Mouse (Mus musculus) CH12.LX (cell line): Measurements from ENCODE around the gene Armh2. TPM values are rescaled to one million over a fixed set of nuclear protein-coding genes. Genes with fewer than 3 reads are reported as not detected.

Source experiments
- DNase-seq: peaks from one replicate; pipeline ENCODE4 v3.0.0-alpha.2; 2013; ENCODE audit errors: extremely low read depth
- H3K27ac ChIP-seq: 2 replicates; pipeline ENCODE4 v1.5.1; 2012; ENCODE audit warnings: low read depth, mild to moderate bottlenecking, control low read depth, moderate library complexity; ENCODE audit not compliant: insufficient read depth
- H3K27me3 ChIP-seq: replicated peaks from 2 replicates; pipeline ENCODE3; 2012; ENCODE audit warnings: inconsistent platforms
- H3K36me3 ChIP-seq, 2 experiments: replicated peaks in 1 of 2; 2 replicates each; pipeline versions ENCODE3 to v1.6.1; 2012; ENCODE audit warnings: inconsistent platforms in 1 of 2, low read length in 1 of 2, mild to moderate bottlenecking in 1 of 2, mixed read lengths in 1 of 2, moderate library complexity in 1 of 2; ENCODE audit not compliant: control insufficient read depth in 1 of 2, insufficient read depth in 1 of 2
- H3K4me1 ChIP-seq, 2 experiments: 2 replicates each; pipeline ENCODE4 v1.6.1; 2012; ENCODE audit warnings: inconsistent platforms in 1 of 2, moderate library complexity in 1 of 2; ENCODE audit not compliant: insufficient read depth in 2 of 2, control insufficient read depth in 1 of 2
- H3K4me2 ChIP-seq: 2 replicates; pipeline ENCODE4 v1.6.1; 2012; ENCODE audit warnings: low read depth, mild to moderate bottlenecking, control low read depth; ENCODE audit not compliant: poor library complexity, insufficient read depth, severe bottlenecking
- H3K4me3 ChIP-seq, 3 experiments: fragments of 150-350 bp in 1 of 3; sonication (generic) in 1 of 3; replicated peaks in 1 of 3; 2 replicates each; pipeline versions ENCODE3 to v1.5.1; 2011 to 2012; ENCODE audit warnings: low read depth in 2 of 3, low read length in 2 of 3, mild to moderate bottlenecking in 2 of 3, moderate library complexity in 2 of 3, control low read depth in 1 of 3, improper control_type of control experiment in 1 of 3, inconsistent platforms in 1 of 3, mixed read lengths in 1 of 3; ENCODE audit not compliant: poor library complexity in 1 of 3
- H3K79me2 ChIP-seq: replicated peaks from 2 replicates; pipeline ENCODE4 v1.6.1; 2012; ENCODE audit warnings: mild to moderate bottlenecking, moderate library complexity; ENCODE audit not compliant: control insufficient read depth, poor library complexity, insufficient read depth, severe bottlenecking; ENCODE audit errors: extremely low read depth
- H3K9ac ChIP-seq: 2 replicates; pipeline ENCODE4 v1.6.1; 2012; ENCODE audit warnings: low read depth, mild to moderate bottlenecking, control low read depth, moderate library complexity; ENCODE audit not compliant: insufficient read depth
- H3K9me3 ChIP-seq: replicated peaks from 2 replicates; pipeline ENCODE3; 2012; ENCODE audit warnings: low read length, inconsistent platforms, mixed read lengths
- CHD1 ChIP-seq: IDR thresholded peaks from 2 replicates; pipeline ENCODE4 v1.6.1; 2012; ENCODE audit warnings: low read depth, low read length, improper control_type of control experiment, inconsistent platforms
- CTCF ChIP-seq, 2 experiments: IDR thresholded peaks in 1 of 2; conservative IDR thresholded peaks in 1 of 2; 2 replicates each; pipeline ENCODE4 v1.5.1; 2011 to 2012; ENCODE audit warnings: low read depth in 2 of 2, low read length in 2 of 2, improper control_type of control experiment in 1 of 2, inconsistent platforms in 1 of 2, mild to moderate bottlenecking in 1 of 2, moderate library complexity in 1 of 2
- E2F4 ChIP-seq: IDR thresholded peaks from 2 replicates; pipeline ENCODE4 v1.6.1; 2011; ENCODE audit warnings: low read depth, low read length, improper control_type of control experiment; ENCODE audit not compliant: insufficient replicate concordance
- ELF1 ChIP-seq: IDR thresholded peaks from 2 replicates; pipeline ENCODE4 v1.6.1; 2014; ENCODE audit warnings: low read depth, mild to moderate bottlenecking, inconsistent platforms, low read length, improper control_type of control experiment
- EP300 ChIP-seq: IDR thresholded peaks from 2 replicates; pipeline ENCODE4 v1.6.1; 2011; ENCODE audit warnings: low read length, improper control_type of control experiment
- GABPA ChIP-seq: IDR thresholded peaks from 2 replicates; pipeline ENCODE4 v1.6.1; 2012; ENCODE audit warnings: low read depth, low read length, improper control_type of control experiment, inconsistent platforms; ENCODE audit not compliant: insufficient replicate concordance
- IRF4 ChIP-seq: IDR thresholded peaks from 2 replicates; pipeline ENCODE4 v1.6.1; 2014; ENCODE audit warnings: low read depth, mild to moderate bottlenecking, inconsistent platforms, low read length, improper control_type of control experiment
- JUN ChIP-seq: IDR thresholded peaks from 2 replicates; pipeline ENCODE4 v1.6.1; 2011; ENCODE audit warnings: low read depth, mild to moderate bottlenecking, low read length, improper control_type of control experiment, moderate library complexity; ENCODE audit not compliant: insufficient read depth
- JUND ChIP-seq: conservative IDR thresholded peaks from 2 replicates; pipeline ENCODE4 v1.6.1; 2011; ENCODE audit warnings: low read depth, low read length, improper control_type of control experiment
- MEF2A ChIP-seq: IDR thresholded peaks from 2 replicates; pipeline ENCODE4 v1.6.1; 2014; ENCODE audit warnings: low read depth, mild to moderate bottlenecking, inconsistent platforms, low read length, improper control_type of control experiment, borderline replicate concordance
- MXI1 ChIP-seq: IDR thresholded peaks from 2 replicates; pipeline ENCODE4 v1.6.1; 2011; ENCODE audit warnings: mild to moderate bottlenecking, low read depth, low read length, improper control_type of control experiment
- NELFE ChIP-seq: IDR thresholded peaks from 2 replicates; pipeline ENCODE4 v1.6.1; 2011; ENCODE audit warnings: low read depth, low read length, improper control_type of control experiment
- PAX5 ChIP-seq: IDR thresholded peaks from 2 replicates; pipeline ENCODE4 v1.6.1; 2012; ENCODE audit warnings: low read length, inconsistent platforms, mixed read lengths
- POLR2A ChIP-seq: IDR thresholded peaks from 2 replicates; pipeline ENCODE4 v1.6.1; 2011; ENCODE audit warnings: low read depth, mild to moderate bottlenecking, improper control_type of control experiment, low read length
- RAD21 ChIP-seq: IDR thresholded peaks from 2 replicates; pipeline ENCODE4 v1.6.1; 2011; ENCODE audit warnings: low read depth, mild to moderate bottlenecking, low read length, improper control_type of control experiment, moderate library complexity
- SMC3 ChIP-seq: IDR thresholded peaks from 2 replicates; pipeline ENCODE4 v1.6.1; 2011; ENCODE audit warnings: low read depth, low read length, improper control_type of control experiment
- USF1 ChIP-seq: IDR thresholded peaks from 2 replicates; pipeline ENCODE4 v1.6.1; 2014; ENCODE audit warnings: low read depth, mild to moderate bottlenecking, inconsistent platforms, low read length, improper control_type of control experiment
- USF2 ChIP-seq: conservative IDR thresholded peaks from 2 replicates; pipeline ENCODE4 v1.6.1; 2011; ENCODE audit warnings: low read depth, low read length, improper control_type of control experiment
- ZC3H11A ChIP-seq: IDR thresholded peaks from 2 replicates; pipeline ENCODE4 v1.6.1; 2012; ENCODE audit warnings: low read depth, mild to moderate bottlenecking, inconsistent platforms, low read length, improper control_type of control experiment
- ZKSCAN1 ChIP-seq: IDR thresholded peaks from 2 replicates; pipeline ENCODE4 v1.6.1; 2012; ENCODE audit warnings: low read depth, inconsistent platforms, low read length, improper control_type of control experiment, borderline replicate concordance
- ZNF384 ChIP-seq: IDR thresholded peaks from 2 replicates; pipeline ENCODE4 v1.6.1; 2012; ENCODE audit warnings: low read depth, low read length, improper control_type of control experiment, inconsistent platforms
- dilution Hi-C: fragments of 300-500 bp; cut with MboI; formaldehyde crosslinking; loops from 2 replicates; pipeline ENCODE4 v1.14.3; 2020; ENCODE audit warnings: low sequenced_read_pairs; ENCODE audit not compliant: extremely low pct_unique_long_range_greater_than_20kb, extremely low pct_ligation_motif_present
- in situ Hi-C: fragments of 300-500 bp; cut with MboI; formaldehyde crosslinking; loops from 3 replicates; pipeline ENCODE4 v1.14.3; 2019; ENCODE audit warnings: low sequenced_read_pairs, low pct_ligation_motif_present, low pct_unique_long_range_greater_than_20kb, mixed read lengths
- polyA plus RNA-seq: library from polyadenylated mRNA; unstranded; fragments of >175 nt; gene quantifications from 2 replicates; pipeline ENCODE4 v1.2.1, GENCODE M21; 2012; ENCODE audit warnings: low read depth; ENCODE audit not compliant: insufficient read length
- total RNA-seq, 2 experiments: library from RNA; depleted of rRNA; stranded (reverse); fragments of 300-350 nt in 1 of 2; fragments of >200 nt in 1 of 2; gene quantifications; 2 replicates each; pipeline ENCODE4 v1.2.3; 2012 to 2014

Gene Armh2
- total and polyA plus RNA-seq, 3 experiments: not detected

GRCm38 (mm10) chr13:24751396-24751795 is 10.4 kb downstream of the Armh2 start:
- Histone ChIP-seq H3K36me3 (peaks cover 54 to 88% of the 10 kb centered on the region in 2 experiments), H3K79me2 (peaks cover 2% of the 10 kb centered on the region; the same call in 1 of the 2 replicates), H3K9me3 (no peaks in the 10 kb centered on the region), H3K4me3 (no peak overlapping the region), H3K27ac (no peak overlapping the region), H3K4me1 (no peaks in the 10 kb centered on the region), H3K27me3 (no peaks in the 10 kb centered on the region), H3K9ac (no peak overlapping the region), H3K4me2 (no peak overlapping the region)
- in situ Hi-C loops: no loop called here
- no peak for DNase-seq
- TF ChIP-seq POLR2A: no peak
- TF ChIP-seq JUN: no peak
- TF ChIP-seq ELF1: no peak
- TF ChIP-seq MEF2A: no peak
- TF ChIP-seq ZNF384: no peak
- no peak for TF ChIP-seq EP300
- no peak for TF ChIP-seq NELFE
- dilution Hi-C loops: no loop called here

GRCm38 (mm10) chr13:24756756-24757155 is 15.7 kb downstream of the Armh2 start:
- peaks cover 38% of the 10 kb centered on the region for H3K79me2 ChIP-seq
- H3K4me3 ChIP-seq: no peak overlapping the region
- DNase-seq: no peak
- in situ Hi-C loops: no loop called here
- H3K27me3 ChIP-seq: no peaks in the 10 kb centered on the region
- no peak overlapping the region for H3K9ac ChIP-seq
- no peak overlapping the region for H3K4me2 ChIP-seq
- peaks cover 4 to 20% of the 10 kb centered on the region in 2 experiments for H3K4me1 ChIP-seq
- no peaks in the 10 kb centered on the region for H3K9me3 ChIP-seq
- peaks cover 44 to 76% of the 10 kb centered on the region in 2 experiments for H3K36me3 ChIP-seq
- dilution Hi-C loops: no loop called here
- TF ChIP-seq SMC3: no peak
- TF ChIP-seq GABPA: no peak
- no peak for TF ChIP-seq ZNF384
- no peak for TF ChIP-seq ZKSCAN1
- no peak for TF ChIP-seq JUND
- no peak for TF ChIP-seq USF1
- no peak for TF ChIP-seq CTCF (conservative IDR thresholded peaks at IDR 0.05 in 1 of 2, IDR thresholded peaks at IDR 0.05 in 1 of 2; ENCODE audit: low read depth in 2 of 2, low read length in 2 of 2)
- no peak for TF ChIP-seq CHD1
- no peak for TF ChIP-seq MXI1
- TF ChIP-seq PAX5: no peak
- no peak for TF ChIP-seq RAD21
- TF ChIP-seq ZC3H11A: no peak
- TF ChIP-seq E2F4: no peak
- no peak for TF ChIP-seq IRF4
- no peak for TF ChIP-seq JUN
- TF ChIP-seq USF2: no peak
- H3K27ac ChIP-seq: no peak overlapping the region
